Mouse (Mus musculus): ENCODE data around the gene Dixdc1. TPM values are rescaled to one million over a fixed set of nuclear protein-coding genes. Genes with fewer than 3 reads are reported as not detected.

The Dixdc1 gene
- polyA plus RNA-seq, 1 experiment from 2014 or later, result 10.8 TPM

DNA sequence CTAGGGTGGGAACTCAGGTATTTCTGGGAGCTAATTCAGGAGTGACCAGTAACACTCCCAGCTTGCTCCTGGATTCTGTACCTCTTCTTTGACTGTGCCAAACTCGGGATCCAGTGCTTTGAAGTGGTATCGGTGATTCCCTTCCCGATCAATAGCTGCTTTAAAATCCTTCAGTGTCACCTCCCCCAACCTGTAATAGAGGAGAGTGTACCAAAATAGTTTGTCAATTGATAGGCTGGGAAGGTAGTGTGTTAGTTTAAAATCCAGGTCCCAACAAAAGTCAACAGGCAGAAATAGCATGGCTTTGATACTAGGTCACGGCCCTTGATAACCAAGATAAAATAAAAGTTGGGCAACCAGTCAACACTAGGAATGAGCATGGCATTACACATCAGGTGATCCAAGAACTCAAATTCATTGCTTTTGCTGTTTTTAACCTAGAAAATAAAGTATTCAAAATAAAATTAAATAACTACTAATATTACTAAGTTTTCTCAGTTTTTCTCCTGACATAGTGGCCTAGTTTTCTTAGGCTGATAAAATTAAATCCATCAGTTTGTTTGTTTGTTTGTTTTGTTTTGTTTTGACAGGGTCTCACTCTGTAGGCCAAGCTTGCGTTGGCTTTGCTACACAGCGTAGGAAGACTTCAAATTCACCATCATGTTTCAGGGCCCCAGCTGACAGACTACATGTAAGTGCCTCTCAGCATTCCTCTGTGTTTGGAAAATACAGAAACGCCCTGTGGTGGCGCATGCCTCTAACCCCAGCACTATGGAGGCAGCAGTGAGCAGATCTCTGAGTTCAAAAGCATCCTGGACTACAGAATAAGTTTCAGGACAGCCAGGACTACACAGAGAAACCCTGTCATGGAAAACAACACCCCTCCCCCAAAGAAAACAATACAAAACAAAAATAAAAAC, 71.5 kb downstream of the Dixdc1 start:
- Histone ChIP-seq H3K4me3 (no peak overlapping the region), H3K9ac (no peak overlapping the region), H3K4me2 (no peak overlapping the region), H3K36me3 (peaks cover 18% of the 10 kb centered on the region), H3K27ac (ENCODE audit: poor library complexity, severe bottlenecking) (no peak overlapping the region), H3K27me3 (replicated peaks) (no peaks in the 10 kb centered on the region), H3K4me1 (replicated peaks) (0 out of 2 replicates have a peak, but pooled peaks cover 3% of the 10 kb centered on the region), H3K9me3 (replicated peaks) (no peaks in the 10 kb centered on the region)
- no peak for ATAC-seq (ENCODE audit: insufficient number of reproducible peaks, low FRiP score)
- WGBS, result 63% methylated on average over 8 of the region's 8 CpGs

GRCm38 (mm10) chr9:50666442-50666841, 72.9 kb downstream of the Dixdc1 start:
- 0 out of 2 replicates have a peak, but pooled peaks cover 3% of the 10 kb centered on the region for H3K4me1 ChIP-seq (replicated peaks)
- no peaks in the 10 kb centered on the region for H3K27me3 ChIP-seq (replicated peaks)
- H3K4me2 ChIP-seq, result no peak overlapping the region
- H3K27ac ChIP-seq (ENCODE audit: poor library complexity, severe bottlenecking), result no peak overlapping the region
- WGBS, result 62% methylated on average over 6 of the region's 6 CpGs
- no peaks in the 10 kb centered on the region for H3K9me3 ChIP-seq (replicated peaks)
- no peak overlapping the region for H3K9ac ChIP-seq
- H3K36me3 ChIP-seq, result peaks cover 18% of the 10 kb centered on the region
- no peak overlapping the region for H3K4me3 ChIP-seq
- no peak for ATAC-seq (ENCODE audit: insufficient number of reproducible peaks, low FRiP score)

GRCm38 (mm10) chr9:50664826-50665225, 74.5 kb downstream of the Dixdc1 start:
- Histone ChIP-seq H3K4me1 (replicated peaks) (peaks cover 6% of the 10 kb centered on the region), H3K4me3 (no peak overlapping the region), H3K27me3 (replicated peaks) (no peaks in the 10 kb centered on the region), H3K9ac (no peak overlapping the region), H3K36me3 (peaks cover 18% of the 10 kb centered on the region), H3K4me2 (no peak overlapping the region), H3K27ac (ENCODE audit: poor library complexity, severe bottlenecking) (no peak overlapping the region), H3K9me3 (replicated peaks) (no peaks in the 10 kb centered on the region)
- ATAC-seq (ENCODE audit: insufficient number of reproducible peaks, low FRiP score), result no peak
- WGBS, result 78% methylated on average over 5 of the region's 5 CpGs

- H3K9ac ChIP-seq, result peak overlapping the region; percentile 97
- H3K4me2 ChIP-seq, result peak overlapping the region; percentile 73
- H3K27ac ChIP-seq (ENCODE audit: poor library complexity, severe bottlenecking), result no peak overlapping the region
- 25% methylated on average over 12 of the region's 12 CpGs for whole genome bisulfite sequencing
- H3K9me3 ChIP-seq (replicated peaks), result no peaks in the 10 kb centered on the region
- no peaks in the 10 kb centered on the region for H3K27me3 ChIP-seq (replicated peaks)
- peaks cover 17% of the 10 kb centered on the region for H3K4me1 ChIP-seq (replicated peaks)
- peak overlapping the region; percentile 98 for H3K4me3 ChIP-seq
- ATAC-seq (ENCODE audit: insufficient number of reproducible peaks, low FRiP score), result no peak
- peaks cover 27% of the 10 kb centered on the region for H3K36me3 ChIP-seq
Observed at GRCm38 (mm10) chr9:50660431-50660830, 78.9 kb downstream of the Dixdc1 start.

- peak within 1 kb of the TSS; percentile 98 for H3K4me3 ChIP-seq
- peak; percentile 93 for ATAC-seq (ENCODE audit: insufficient number of reproducible peaks, low FRiP score)
- peak within 1 kb of the TSS; percentile 86 for H3K27ac ChIP-seq (ENCODE audit: poor library complexity, severe bottlenecking)
- peak within 1 kb of the TSS; percentile 73 for H3K4me2 ChIP-seq
- H3K4me1 ChIP-seq (replicated peaks), result peaks cover 14% of the 10 kb centered on the region
- H3K9me3 ChIP-seq (replicated peaks), result no peaks in the 10 kb centered on the region
- H3K27me3 ChIP-seq (replicated peaks), result no peaks in the 10 kb centered on the region
- peak within 1 kb of the TSS; percentile 97 for H3K9ac ChIP-seq
- H3K36me3 ChIP-seq, result peaks cover 28% of the 10 kb centered on the region
- WGBS, result under 1% methylated on average over 63 of the region's 63 CpGs
Observed at GRCm38 (mm10) chr9:50659392-50660217, 79.7 kb downstream of the Dixdc1 start, which contains the start of gene Dlat. Gene Dlat, minus strand, starts transcription at chr9:50659780.

- Histone ChIP-seq H3K4me2 (peak overlapping the region; percentile 73), H3K9me3 (replicated peaks) (no peaks in the 10 kb centered on the region), H3K27ac (ENCODE audit: poor library complexity, severe bottlenecking) (peak overlapping the region; percentile 86), H3K4me1 (replicated peaks) (peaks cover 14% of the 10 kb centered on the region), H3K27me3 (replicated peaks) (no peaks in the 10 kb centered on the region), H3K4me3 (peak overlapping the region; percentile 98), H3K9ac (peak overlapping the region; percentile 97), H3K36me3 (peaks cover 33% of the 10 kb centered on the region)
- ATAC-seq (ENCODE audit: insufficient number of reproducible peaks, low FRiP score), result peak; percentile 60
- WGBS, result 0% methylated on average over 26 of the region's 28 CpGs
Observed at GRCm38 (mm10) chr9:50658941-50659388, 80.4 kb downstream of the Dixdc1 start.

GRCm38 (mm10) chr9:50658391-50658790, 80.9 kb downstream of the Dixdc1 start:
- Histone ChIP-seq H3K36me3 (peaks cover 38% of the 10 kb centered on the region), H3K9me3 (replicated peaks) (no peaks in the 10 kb centered on the region), H3K4me3 (peak overlapping the region; percentile 98), H3K27ac (ENCODE audit: poor library complexity, severe bottlenecking) (no peak overlapping the region), H3K27me3 (replicated peaks) (no peaks in the 10 kb centered on the region), H3K9ac (peak overlapping the region; percentile 97), H3K4me2 (peak overlapping the region; percentile 73), H3K4me1 (replicated peaks) (peaks cover 14% of the 10 kb centered on the region)
- WGBS, result 13% methylated on average over 5 of the region's 5 CpGs
- ATAC-seq (ENCODE audit: insufficient number of reproducible peaks, low FRiP score), result no peak

- peak; percentile 67; the same call in 1 of the 2 replicates for ATAC-seq (ENCODE audit: insufficient number of reproducible peaks, low FRiP score)
- no peak overlapping the region for H3K9ac ChIP-seq
- H3K4me2 ChIP-seq, result no peak overlapping the region
- no peaks in the 10 kb centered on the region for H3K9me3 ChIP-seq (replicated peaks)
- 83% methylated on average over 10 of the region's 10 CpGs for WGBS
- H3K36me3 ChIP-seq, result peaks cover 91% of the 10 kb centered on the region
- no peak overlapping the region for H3K27ac ChIP-seq (ENCODE audit: poor library complexity, severe bottlenecking)
- H3K4me1 ChIP-seq (replicated peaks), result no peaks in the 10 kb centered on the region
- H3K27me3 ChIP-seq (replicated peaks), result no peaks in the 10 kb centered on the region
- H3K4me3 ChIP-seq, result no peak overlapping the region
Observed at GRCm38 (mm10) chr9:50650503-50650902, 88.8 kb downstream of the Dixdc1 start.

DNA sequence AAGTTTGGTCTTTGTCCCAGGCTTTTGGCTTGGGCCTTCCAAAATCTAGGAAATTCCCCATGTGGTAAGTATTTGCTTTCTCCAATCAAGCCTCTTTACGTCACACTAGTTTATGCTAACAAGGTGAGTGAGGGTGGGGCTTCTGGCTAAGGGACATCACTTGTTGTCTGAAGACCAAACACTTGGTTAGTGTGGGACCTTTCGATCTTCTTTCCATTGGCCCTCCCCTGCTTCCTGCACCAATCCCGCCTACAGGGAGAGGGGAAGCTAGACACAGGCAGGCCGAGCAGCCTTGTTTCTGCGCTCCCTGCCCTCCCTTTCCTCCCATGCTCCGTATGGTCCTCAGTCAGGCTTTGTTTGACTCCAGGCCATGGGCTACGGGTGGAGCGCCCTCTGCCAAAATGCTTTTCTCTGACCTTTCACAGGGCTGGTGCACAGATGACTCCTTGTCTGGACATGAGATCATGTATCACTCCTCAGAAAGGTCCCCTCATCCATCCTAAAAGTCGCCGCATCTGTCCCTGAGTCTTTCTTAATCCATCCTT, 92.4 kb downstream of the Dixdc1 start:
- WGBS, result 79% methylated on average over 10 of the region's 10 CpGs

GRCm38 (mm10) chr9:50634270-50634669, 105.0 kb downstream of the Dixdc1 start:
- Histone ChIP-seq H3K4me1 (replicated peaks) (no peaks in the 10 kb centered on the region), H3K9me3 (replicated peaks) (no peaks in the 10 kb centered on the region), H3K4me2 (no peak overlapping the region), H3K9ac (no peak overlapping the region), H3K27ac (ENCODE audit: poor library complexity, severe bottlenecking) (no peak overlapping the region), H3K27me3 (replicated peaks) (no peaks in the 10 kb centered on the region), H3K36me3 (peaks cover 60% of the 10 kb centered on the region), H3K4me3 (no peak overlapping the region)
- ATAC-seq (ENCODE audit: insufficient number of reproducible peaks, low FRiP score), result no peak
- 94% methylated on average over 11 of the region's 11 CpGs for WGBS

More for the DNA sequence above, 92.4 kb downstream of the Dixdc1 start:
- Histone ChIP-seq H3K27me3 (replicated peaks) (no peaks in the 10 kb centered on the region), H3K36me3 (peaks cover 91% of the 10 kb centered on the region), H3K4me1 (replicated peaks) (no peaks in the 10 kb centered on the region), H3K4me2 (no peak overlapping the region), H3K9me3 (replicated peaks) (no peaks in the 10 kb centered on the region), H3K9ac (no peak overlapping the region), H3K4me3 (no peak overlapping the region), H3K27ac (ENCODE audit: poor library complexity, severe bottlenecking) (no peak overlapping the region)
- ATAC-seq (ENCODE audit: insufficient number of reproducible peaks, low FRiP score), result no peak

Measured in heart, embryonic 12.5 days (tissue).